Mouse (Mus musculus) left cerebral cortex, adult 2 months (tissue): ENCODE results near the gene Nop53. TPM values are rescaled to one million over a fixed set of nuclear protein-coding genes. Genes with fewer than 3 reads are reported as not detected.

Experiments
- DNase-seq, 2 experiments: peaks; one replicate each; pipeline ENCODE4 v3.0.0; 2021 to 2022; ENCODE audit warnings: low spot score in 2 of 2, mixed read lengths in 1 of 2; ENCODE audit errors: extremely low spot score in 1 of 2
- H3K27ac ChIP-seq: fragments of 200-600 bp; 2 replicates; pipeline ENCODE4 v1.8.1; 2022
- H3K4me3 ChIP-seq: fragments of 200-600 bp; 2 replicates; pipeline ENCODE4 v1.8.1; 2022
- CTCF ChIP-seq: fragments of 200-600 bp; IDR thresholded peaks from 2 replicates; pipeline ENCODE4 v1.8.1; 2022; ENCODE audit warnings: antibody characterized with exemption, mild to moderate bottlenecking, moderate library complexity
- intact Hi-C: fragments of 180-260 bp; cut with DNase I; formaldehyde crosslinking; loops from one replicate; pipeline ENCODE4 v1.15.1; 2025
- total RNA-seq, 2 experiments: library from RNA; stranded (reverse); gene quantifications; 2 replicates each; pipeline ENCODE4 v1.2.3; 2021

Nop53 gene
- total RNA-seq, 2 experiments from 2014 or later, result 108 to 113 TPM

DNA sequence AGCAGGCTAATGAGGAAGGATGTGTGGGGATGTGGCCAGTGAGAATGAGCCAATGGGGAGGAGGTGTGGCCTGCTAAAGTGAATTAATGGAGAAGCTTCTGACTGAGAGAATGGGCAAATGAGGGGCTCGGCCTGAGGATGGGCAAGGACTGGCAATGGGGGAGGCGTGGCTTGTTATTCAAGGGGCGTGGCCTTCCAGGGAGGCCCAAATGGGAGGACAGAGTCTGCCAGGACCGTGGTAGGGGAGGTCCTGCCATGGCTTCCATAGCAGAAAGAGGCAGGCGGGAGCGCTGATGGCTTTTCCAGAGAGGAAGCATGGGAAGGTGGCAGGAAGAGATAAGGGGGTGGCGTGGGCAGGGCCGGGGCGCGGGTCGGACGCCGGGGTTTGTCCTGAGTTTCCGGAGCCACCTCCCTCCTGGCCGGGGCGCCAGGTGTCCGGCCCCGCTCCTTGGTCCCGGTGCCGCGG lies 9.1 kb upstream of the Nop53 start:
- DNase-seq, result no peak
- no peak for TF ChIP-seq CTCF
- Histone ChIP-seq H3K27ac (no peak overlapping the region), H3K4me3 (no peak overlapping the region)
- intact Hi-C loops, result no loop called here

DNA sequence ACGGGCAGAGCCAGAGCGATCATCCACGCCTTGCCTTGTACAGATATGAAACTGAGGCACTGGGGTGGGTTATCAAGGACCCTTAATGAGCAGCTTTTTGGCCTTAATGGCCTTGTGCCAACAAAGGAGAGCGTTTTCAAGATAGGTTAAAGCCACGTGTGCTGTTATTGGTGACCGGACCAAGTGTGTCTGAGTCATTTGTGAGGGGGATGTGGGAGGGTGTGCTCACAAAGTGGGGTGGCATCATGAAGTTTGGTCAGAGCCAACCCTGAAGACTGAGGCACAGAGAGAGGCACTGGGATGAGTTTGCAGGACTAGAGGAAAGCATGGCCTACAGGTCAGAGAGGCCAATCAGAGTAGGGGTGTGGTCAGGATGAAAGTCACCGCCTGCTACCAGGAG lies 8.6 kb upstream of the Nop53 start:
- H3K4me3 ChIP-seq, result no peak overlapping the region
- no peak for TF ChIP-seq CTCF
- DNase-seq, result no peak
- intact Hi-C loops, result no loop called here
- no peak overlapping the region for H3K27ac ChIP-seq

DNA sequence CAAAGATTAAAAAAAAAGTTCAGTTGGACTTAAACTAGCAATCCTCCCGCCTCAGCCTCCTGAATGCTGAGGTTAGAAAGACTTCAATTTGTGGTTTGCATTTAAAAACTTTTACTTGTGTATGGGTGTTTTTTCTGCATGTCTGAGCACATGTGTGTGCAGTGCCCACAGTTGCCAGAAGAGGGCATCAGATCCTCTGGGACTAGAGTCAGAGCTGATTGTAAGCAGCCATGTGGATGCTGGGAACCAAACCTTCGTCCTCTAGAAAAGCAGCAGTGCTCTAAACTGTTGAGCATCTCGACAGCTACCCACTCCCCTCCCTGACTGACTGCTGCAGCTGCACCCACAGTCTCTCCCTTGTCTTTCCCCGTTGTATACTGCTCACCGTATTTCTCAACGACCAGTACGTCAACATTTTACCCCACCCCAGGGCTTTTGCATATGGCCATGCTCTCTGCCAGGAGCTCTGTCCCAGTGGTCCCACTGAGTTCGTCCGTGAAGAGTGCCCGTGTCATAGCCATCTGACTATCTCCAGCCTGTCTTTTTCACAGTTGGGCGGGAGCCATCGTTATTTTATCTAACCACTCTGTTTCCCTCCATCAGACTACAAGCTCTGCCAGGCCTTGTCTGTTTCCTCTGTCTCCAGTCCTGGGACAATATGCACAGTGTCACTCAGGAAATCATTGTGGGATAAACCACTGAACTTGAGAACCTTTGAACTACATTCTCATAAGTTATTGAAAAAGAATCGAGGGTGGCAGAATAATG lies 7.6 kb upstream of the Nop53 start:
- DNase-seq, result no peak
- peak; percentile 20 for TF ChIP-seq CTCF
- Histone ChIP-seq H3K4me3 (no peak overlapping the region), H3K27ac (no peak overlapping the region)
- intact Hi-C loops, result no loop called here

DNA sequence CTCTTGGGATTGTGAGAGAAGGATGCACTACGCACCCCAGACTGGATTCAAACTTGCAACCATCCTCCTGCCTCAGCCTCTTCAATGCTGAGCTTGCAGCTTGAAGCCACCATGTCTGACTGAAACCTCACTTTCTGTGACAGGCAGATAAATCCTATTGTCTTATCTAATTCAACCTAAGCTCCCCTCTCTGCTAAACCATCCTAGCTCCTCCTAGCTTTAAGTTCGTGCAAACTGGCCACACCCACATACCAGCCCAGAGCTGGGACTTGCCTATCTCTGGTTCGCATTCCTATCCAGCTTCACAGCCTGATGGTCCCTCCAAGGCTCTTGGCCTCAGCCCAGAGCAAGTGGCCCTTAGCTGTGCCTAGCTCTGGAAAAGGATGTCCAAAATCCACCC lies 6.5 kb upstream of the Nop53 start:
- no peak overlapping the region for H3K27ac ChIP-seq
- intact Hi-C loops, result no loop called here
- TF ChIP-seq CTCF, result no peak
- DNase-seq, result no peak
- no peak overlapping the region for H3K4me3 ChIP-seq

DNA sequence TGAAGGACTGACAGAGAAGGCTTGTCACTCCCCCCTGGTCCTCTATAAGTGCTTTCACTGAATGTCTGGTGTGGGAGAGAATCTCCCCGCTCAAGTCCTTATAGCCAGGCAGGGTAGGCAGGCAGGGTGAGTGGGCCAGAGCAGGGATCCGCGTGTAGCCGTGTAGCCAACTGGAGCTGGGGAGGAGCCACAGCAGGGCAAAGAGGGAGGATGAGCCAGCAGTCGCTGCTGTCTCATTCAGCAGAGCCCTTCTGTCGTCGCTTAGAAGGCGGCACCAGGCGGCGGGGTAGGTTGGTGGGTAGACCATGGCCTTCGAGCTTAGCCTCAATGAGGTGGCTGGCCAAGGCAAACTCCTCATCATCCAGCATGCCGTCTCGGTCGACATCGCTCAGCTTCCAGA lies 4.1 kb upstream of the Nop53 start:
- DNase-seq, result no peak
- no peak for TF ChIP-seq CTCF
- no peak overlapping the region for H3K4me3 ChIP-seq
- intact Hi-C loops, result no loop called here
- H3K27ac ChIP-seq, result no peak overlapping the region

DNA sequence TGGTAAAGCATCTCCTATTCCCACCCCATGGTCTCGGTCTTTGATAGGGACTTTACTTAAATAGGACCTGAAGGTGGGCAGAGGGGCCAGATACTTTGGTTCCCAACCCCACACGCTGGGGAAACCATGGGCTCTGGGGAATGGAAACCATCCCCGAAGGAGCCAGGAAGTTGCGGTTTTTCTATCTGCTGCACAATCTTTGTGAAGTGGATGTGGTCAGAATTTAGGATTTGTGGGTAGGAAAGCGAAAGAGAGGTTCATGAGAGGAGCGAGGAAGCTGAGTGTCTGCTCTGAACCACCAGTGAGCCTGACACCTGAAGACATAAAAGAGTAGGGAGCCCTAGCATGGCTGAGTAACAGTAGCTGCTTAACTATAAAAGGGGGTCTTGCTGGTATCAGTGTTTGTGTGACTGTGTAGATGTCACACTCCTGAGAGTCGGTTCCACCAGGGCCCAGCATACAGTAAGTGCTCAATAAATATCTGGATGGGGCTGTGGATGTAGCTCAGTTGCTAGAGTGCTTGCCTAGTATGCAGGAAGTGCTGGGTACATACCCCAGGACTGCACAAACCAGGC lies 3.4 kb upstream of the Nop53 start:
- TF ChIP-seq CTCF, result no peak
- intact Hi-C loops, result loop anchor here (10.0 kb wide), 1 partner anchor 975 kb away; the partner anchor contains the start of gene Calm3

DNA sequence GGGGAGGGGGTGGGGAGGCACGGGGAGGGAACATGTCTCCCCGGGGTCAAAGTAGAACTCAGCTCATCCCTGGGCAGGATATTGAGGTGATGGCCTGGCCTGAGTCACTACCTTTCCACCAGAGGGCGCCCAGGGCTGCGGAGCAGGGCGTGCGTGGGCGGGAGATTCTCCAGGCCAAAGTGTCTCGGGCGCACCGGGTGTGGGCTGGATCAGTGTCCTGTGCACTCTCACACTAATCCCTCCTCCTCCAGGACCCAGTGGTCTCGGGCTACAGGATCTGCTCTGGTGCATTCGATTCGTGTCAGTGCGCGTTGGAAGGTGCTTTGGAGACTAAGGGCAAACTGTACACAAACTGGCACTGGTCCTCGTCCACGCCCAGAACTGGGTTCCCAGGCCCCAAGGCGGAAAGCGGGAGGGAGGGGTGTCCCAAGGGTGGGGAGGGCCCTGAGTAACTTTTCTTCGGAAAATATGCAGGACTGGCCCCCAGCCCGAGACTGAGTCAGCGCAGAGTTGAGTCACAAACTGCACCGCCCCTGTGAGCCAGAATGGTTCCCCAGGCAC lies 2.6 kb upstream of the Nop53 start:
- H3K27ac ChIP-seq, result no peak overlapping the region
- peak; percentile 71 for TF ChIP-seq CTCF
- intact Hi-C loops, result loop anchor here (1.0 to 10.0 kb wide), 2 partner anchors 19 to 976 kb away; partner anchors contain the start of genes Calm3 and Ehd2

More for the DNA sequence above, 3.4 kb upstream of the Nop53 start:
- H3K27ac ChIP-seq, result no peak overlapping the region
- H3K4me3 ChIP-seq, result no peak overlapping the region
- no peak for DNase-seq

DNA sequence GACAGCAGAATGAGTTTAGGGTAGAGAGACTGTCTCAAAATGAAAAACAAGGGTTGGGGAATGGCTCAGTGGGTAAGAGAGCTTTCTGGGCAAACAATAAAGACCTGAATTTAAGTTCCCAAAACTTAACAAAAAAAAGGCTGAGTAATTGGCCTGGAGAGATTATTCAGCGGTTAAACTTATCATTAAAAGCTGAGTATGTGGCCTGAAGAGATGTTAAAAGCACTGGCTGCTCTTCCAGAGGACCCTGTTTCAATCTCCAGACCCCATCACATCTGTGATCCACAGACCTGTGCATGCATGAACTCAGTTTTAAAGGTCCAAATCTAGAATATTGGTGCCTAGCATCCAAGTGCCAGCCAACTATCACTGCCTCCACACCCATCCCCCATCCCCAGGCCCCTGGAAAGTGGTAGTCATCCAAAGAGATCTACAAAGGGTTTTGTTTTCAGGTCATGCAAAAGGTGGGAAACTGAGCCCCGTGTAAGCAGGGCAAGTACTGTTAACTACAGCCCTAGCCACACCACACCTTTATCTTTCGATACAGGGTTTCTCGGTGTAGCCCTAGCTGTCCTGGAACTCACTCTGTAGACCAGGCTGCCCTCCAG lies 1.9 kb upstream of the Nop53 start:
- no peak for TF ChIP-seq CTCF
- intact Hi-C loops, result loop anchor here (1.0 to 10.0 kb wide), 2 partner anchors 20 to 977 kb away; partner anchors contain the start of genes Calm3 and Ehd2
- H3K4me3 ChIP-seq, result no peak overlapping the region
- DNase-seq, result no peak
- no peak overlapping the region for H3K27ac ChIP-seq

More for the DNA sequence above, 2.6 kb upstream of the Nop53 start:
- peak; percentile 68 to 69 for DNase-seq
- peak overlapping the region; percentile 31 for H3K4me3 ChIP-seq

DNA sequence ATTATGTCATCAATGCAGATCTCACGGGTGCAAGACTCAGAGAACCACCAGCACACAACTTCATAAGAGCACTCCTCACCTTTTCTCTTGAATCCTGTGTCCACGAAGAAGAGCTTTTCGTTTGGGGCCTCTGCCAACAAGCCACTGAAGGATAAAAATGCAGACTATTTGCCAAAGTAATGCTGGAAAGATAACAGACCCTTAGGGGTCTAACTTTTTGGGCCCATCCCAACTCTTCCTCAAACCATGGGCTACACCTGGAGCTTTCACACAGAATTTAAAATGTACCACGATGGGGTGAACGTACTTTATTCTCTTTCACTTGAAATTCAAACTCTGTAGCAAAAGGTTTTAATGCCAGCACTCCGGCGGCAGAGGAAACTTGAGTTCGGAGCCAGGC lies 663 bp downstream of the Nop53 start:
- TF ChIP-seq CTCF, result no peak
- intact Hi-C loops, result loop anchor here (1.0 to 10.0 kb wide), 2 partner anchors 12 to 980 kb away; partner anchors contain the start of gene Calm3
- no peak for DNase-seq
- peak overlapping the region; percentile 57 for H3K4me3 ChIP-seq
- H3K27ac ChIP-seq, result peak overlapping the region; percentile 100

DNA sequence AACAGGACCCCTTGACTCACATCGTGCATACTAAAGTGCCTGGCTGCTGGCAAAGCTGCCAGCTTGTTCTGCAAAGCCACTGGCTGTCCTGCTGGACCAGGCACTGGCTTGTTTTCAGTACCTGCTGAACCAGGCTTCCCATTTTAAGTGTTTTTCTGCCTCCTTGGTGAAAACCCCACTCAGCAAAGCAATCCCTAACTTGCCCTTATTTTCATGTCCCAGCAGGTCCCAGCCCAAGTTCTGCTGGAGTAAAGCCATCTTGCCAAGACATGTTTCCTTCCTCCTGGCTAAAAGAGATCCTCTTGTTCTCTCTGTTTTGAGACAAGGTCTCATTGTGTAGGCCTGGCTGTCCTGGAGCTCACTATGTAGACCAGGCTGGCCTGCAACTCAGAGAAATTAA lies 1.6 kb downstream of the Nop53 start:
- no peak for DNase-seq
- no peak overlapping the region for H3K27ac ChIP-seq
- H3K4me3 ChIP-seq, result no peak overlapping the region
- no peak for TF ChIP-seq CTCF
- intact Hi-C loops, result loop anchor here (10.0 kb wide), 1 partner anchor 980 kb away; the partner anchor contains the start of gene Calm3

DNA sequence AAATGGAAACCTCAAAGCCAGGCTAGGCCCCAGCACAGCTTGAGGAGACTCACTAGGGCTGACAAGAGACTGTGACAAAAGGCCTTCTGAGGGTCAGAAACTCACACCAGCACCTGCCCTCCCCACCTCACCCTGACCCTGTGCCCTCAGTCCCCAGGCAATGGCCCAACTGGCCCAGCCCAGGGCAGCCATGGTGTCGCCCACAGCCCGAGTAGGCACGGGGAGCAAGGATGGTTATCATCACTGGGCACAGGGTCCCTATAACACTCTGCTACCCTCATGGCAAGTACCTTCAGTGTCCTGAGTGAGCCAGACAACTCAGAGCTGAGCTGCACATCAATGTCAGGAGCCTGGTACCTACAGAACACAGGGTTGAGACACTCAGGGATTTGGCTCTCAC lies 7.3 kb downstream of the Nop53 start:
- intact Hi-C loops, result no loop called here

DNA sequence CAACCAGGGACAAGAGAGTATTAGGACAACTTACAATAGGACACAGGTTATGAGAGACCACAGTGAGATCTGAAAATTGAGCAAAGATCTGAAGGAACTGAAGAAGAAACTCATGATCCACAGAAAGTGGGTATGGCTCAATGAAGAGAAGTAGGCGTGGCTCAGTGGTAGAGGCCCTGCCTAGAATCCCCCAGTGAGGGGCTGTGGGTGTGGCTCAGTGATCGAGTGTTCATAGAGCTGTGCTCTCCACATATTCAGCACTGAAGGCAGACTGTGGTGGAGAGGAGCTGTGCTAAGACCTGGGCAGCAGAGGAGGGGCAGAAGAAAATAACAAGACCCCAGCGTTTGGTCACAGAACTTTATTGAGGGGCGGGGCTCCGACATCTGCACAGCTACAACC lies 8.4 kb downstream of the Nop53 start:
- no peak for TF ChIP-seq CTCF
- Histone ChIP-seq H3K4me3 (no peak overlapping the region), H3K27ac (no peak overlapping the region)
- DNase-seq, result no peak
- intact Hi-C loops, result no loop called here

More for the DNA sequence above, 7.3 kb downstream of the Nop53 start:
- Histone ChIP-seq H3K27ac (no peak overlapping the region), H3K4me3 (no peak overlapping the region)
- no peak for DNase-seq
- no peak for TF ChIP-seq CTCF
